Mouse (Mus musculus): ENCODE results near the gene Rnf6.

DNA sequence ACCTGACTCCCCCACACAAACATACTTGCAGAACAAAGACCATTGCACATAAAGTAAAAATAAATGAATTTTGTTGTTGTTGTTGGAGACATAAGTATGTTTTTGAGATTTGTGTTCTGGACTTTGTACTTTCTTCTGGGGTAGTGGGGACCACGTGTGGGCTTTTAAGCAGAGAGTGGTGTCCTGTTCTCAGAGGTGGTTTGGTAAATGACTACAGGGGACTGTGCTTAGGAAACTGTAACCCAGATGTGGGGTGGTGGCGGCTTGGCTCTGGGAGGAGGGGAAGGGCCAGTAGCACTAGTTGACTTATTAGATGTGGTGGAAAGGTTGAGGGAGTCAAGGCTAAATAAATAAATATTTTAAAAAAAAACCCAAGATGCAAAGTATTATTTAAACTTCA, 19.4 kb upstream of the Rnf6 start:
- no peak for TF ChIP-seq CTCF (conservative IDR thresholded peaks at IDR 0.05; ENCODE audit: low read length)
- no peak for TF ChIP-seq POU5F1 (IDR thresholded peaks at IDR 0.05; ENCODE audit: borderline replicate concordance, low read length)
- TF ChIP-seq NANOG (IDR thresholded peaks at IDR 0.05; ENCODE audit: borderline replicate concordance, low read length): no peak

All from E14TG2a.4 (cell line).